Mouse (Mus musculus) stomach, postnatal 0 days (tissue): ENCODE measurements at regions not wholly inside any gene's neighbourhood (a gene's known extent, or its start where the extent isn't known, plus 50 kb on each side); places are given as distances from the start of the nearest gene placed in this dataset.

Experiments used
- CTCF ChIP-seq: IDR thresholded peaks from 2 replicates; pipeline ENCODE4 v1.5.1; 2016; ENCODE audit warnings: antibody characterized with exemption, low read depth, mild to moderate bottlenecking, moderate library complexity
- EP300 ChIP-seq: optimal IDR thresholded peaks from 2 replicates; pipeline ENCODE3; 2016; ENCODE audit warnings: antibody characterized with exemption

DNA sequence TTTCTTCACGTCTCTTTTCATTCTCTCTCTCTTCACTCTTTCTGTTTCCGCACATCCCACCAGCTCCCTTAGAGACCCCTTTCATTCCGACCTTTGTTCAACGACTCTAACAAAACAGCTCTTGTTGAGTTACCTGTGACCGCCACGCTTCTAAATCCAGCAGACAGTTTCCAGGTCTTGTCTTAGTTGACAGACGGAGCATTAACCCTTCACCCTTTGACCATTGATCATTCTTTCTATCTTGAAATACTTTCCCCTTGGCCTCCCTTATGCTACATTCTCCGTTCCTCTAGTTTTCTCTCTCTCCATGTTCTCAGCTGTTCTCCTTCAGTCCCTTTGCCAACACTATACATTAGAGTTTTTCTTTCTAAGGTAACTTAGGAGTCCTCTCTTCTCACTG is 196.2 kb downstream of the Fzd1 start:
- no peak for TF ChIP-seq EP300
- TF ChIP-seq CTCF = no peak
